Mouse (Mus musculus): ENCODE measurements around the gene Ankrd53.

GRCm38 (mm10) chr6:83768485-83768884 is 6.0 kb downstream of the Ankrd53 start:
- TF ChIP-seq CTCF (IDR thresholded peaks at IDR 0.05; ENCODE audit: low read depth) (no peak), EP300 (optimal IDR thresholded peaks at IDR 0.05) (no peak)
